Mouse (Mus musculus) CH12.LX (cell line): ENCODE measurements around the gene AC124502.3.

Experiments
- E2F4 ChIP-seq: IDR thresholded peaks from 2 replicates; pipeline ENCODE4 v1.6.1; 2011; ENCODE audit warnings: low read depth, low read length, improper control_type of control experiment; ENCODE audit not compliant: insufficient replicate concordance
- ELF1 ChIP-seq: IDR thresholded peaks from 2 replicates; pipeline ENCODE4 v1.6.1; 2014; ENCODE audit warnings: low read depth, mild to moderate bottlenecking, inconsistent platforms, low read length, improper control_type of control experiment
- GABPA ChIP-seq: IDR thresholded peaks from 2 replicates; pipeline ENCODE4 v1.6.1; 2012; ENCODE audit warnings: low read depth, low read length, improper control_type of control experiment, inconsistent platforms; ENCODE audit not compliant: insufficient replicate concordance
- NELFE ChIP-seq: IDR thresholded peaks from 2 replicates; pipeline ENCODE4 v1.6.1; 2011; ENCODE audit warnings: low read depth, low read length, improper control_type of control experiment
- POLR2A ChIP-seq: IDR thresholded peaks from 2 replicates; pipeline ENCODE4 v1.6.1; 2011; ENCODE audit warnings: low read depth, mild to moderate bottlenecking, improper control_type of control experiment, low read length
- USF1 ChIP-seq: IDR thresholded peaks from 2 replicates; pipeline ENCODE4 v1.6.1; 2014; ENCODE audit warnings: low read depth, mild to moderate bottlenecking, inconsistent platforms, low read length, improper control_type of control experiment

DNA sequence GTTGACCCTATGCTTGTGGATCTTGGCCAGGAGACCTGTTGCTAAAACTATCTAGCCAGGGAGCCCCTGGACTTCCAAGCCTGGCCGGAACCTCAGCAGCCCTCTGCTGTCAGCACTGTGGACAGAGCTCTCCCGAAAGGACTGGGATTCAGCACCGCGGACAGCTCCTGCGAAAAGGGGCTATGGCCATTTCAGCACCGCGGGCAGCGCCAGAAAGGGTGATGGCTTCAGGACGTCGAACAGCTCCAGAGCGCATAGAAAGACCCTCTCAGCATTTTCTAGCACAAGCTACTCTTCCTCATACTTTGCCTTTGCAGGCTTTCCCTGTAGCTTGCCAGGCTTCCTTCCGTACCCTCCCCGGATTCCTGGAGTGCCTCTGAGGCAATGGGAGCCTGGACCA lies 49.7 kb upstream of the AC124502.3 start:
- TF ChIP-seq ELF1: no peak
- TF ChIP-seq GABPA: no peak
- no peak for TF ChIP-seq USF1
- TF ChIP-seq E2F4: no peak
- no peak for TF ChIP-seq NELFE
- TF ChIP-seq POLR2A: no peak
